Mouse (Mus musculus): ENCODE data around the gene Tnfaip2.

Gene Tnfaip2

DNA sequence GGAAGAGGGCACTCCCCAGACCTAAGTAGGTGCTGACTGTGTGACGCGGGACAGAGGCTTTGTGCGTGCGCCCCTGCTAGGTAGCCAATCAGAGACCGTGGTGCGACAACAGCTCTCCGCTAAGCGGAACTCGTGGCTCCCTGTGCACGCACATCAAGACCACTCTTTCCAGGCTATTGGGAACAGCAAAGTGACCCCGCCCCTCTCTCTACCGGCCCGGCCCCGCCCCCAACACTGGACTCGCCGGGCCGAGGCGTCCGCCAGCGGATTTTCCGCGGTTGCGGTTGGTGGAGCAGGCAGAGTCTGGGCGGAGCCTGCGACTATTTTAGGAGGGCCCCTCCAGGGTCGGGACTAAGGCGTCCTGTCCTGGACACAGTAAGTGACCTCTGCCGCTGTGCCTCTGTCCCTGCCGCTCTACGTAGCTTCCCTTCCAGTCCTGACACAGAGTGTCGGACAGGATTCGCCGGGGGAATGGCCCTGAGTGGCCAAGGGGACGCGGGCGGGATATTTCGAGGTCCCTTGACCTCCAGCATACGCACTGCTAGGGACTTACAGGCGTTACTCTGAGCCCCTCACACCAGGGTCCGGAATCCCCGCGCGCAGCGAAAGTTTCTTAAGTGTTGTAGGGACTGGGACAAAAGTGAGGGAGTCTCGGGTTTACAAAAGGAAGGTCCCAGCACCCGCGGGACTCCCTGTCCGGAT lies at the start of gene Tnfaip2:
TSS of gene Tnfaip2 (plus strand) at position 161 of the 702 bp plus-strand sequence.
- no peak for DNase-seq (ENCODE audit: low spot score)

DNA sequence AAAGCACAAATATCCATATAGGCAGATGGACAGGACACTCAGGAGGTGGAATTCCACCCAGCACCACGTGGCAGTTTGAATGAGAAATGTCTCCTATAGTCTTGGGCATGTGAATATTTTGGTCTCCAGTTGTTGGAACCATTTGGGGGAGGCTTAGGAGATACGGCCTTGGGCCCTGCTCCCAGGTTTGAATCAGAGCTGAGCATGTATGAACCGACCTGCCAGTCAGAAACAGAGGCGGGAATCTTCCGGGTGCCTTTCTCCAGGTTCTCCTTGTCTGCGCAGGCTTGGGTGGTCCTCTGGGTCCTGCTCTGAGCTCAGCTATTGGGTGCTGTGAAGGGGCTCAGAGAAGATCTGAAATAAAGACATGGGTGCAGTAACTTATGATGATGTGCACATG lies 48.3 kb upstream of the Tnfaip2 start:
- DNase-seq (ENCODE audit: low spot score), result no peak

DNA sequence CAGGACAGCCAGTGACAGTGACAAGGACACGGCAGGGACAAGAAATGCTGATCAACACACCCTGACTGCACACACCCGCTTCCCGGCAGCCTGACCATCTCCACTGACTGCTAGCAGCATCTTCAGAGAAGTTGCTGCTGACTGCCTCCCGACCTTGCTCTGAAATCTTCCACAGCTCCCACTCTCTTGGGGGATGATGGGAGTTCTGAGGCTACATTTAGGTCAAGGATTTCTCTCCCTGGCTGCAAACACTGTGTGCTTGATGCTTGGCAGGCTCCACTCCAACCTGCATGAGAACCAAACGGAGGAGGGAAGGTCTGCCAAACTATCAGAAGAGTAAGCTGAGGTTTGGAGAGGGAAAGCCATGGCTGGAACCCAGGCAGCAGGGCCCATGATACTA lies 45.3 kb upstream of the Tnfaip2 start:
- DNase-seq (ENCODE audit: low spot score), result no peak

DNA sequence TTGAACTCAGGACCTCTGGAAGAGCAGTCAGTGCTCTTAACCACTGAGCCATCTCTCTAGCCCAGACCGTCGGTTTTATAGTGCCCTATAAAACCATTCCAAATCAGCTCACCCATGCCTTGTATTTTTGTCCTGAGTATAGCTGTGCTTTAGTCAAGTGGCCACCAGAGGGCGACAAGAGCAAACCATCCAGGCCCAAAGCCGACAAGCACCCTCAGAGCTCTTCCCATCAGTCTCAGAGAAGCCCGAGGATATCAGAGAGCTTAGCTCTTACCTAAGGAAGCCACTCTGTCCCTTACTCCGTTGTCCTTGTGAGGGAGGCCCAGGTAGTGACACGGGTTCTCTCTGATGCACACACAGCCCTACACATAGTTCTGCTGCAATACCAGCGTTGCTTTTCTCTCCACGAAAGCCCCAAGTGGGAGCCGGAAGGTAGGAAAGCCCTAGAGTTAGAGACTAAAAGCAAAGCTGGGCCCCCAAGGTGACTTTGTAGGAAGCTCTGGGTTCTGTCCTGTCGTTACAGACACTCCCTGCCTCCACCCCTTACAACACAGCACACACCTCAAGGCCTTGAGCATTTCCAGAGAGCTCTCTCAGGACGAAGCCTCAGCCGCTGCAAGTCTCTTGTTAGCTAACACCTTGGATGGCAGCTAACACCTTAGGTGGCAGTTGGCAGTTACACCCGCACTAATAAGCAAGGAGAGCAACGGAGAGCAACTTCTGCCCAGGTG lies 40.6 kb upstream of the Tnfaip2 start:
- DNase-seq (ENCODE audit: low spot score), result peak; percentile 68

DNA sequence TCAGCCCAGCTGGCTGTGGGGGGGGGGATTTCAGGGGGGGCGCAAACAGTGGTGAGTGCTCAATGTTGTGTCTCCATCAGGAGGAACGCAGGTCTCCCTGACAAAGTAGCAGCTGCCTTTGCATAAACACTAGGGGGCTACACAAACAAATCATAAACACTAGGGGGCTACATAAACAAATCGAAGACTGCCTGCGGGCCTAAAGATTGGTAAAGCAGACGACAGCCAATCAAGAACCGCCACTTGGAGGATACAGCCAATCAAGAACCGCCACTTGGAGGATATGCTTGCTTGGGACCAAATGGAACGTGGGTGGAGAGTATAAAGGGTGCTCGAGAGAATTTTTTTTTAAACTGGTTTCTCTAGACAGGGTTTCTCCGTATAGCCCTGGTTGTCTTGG lies 37.4 kb upstream of the Tnfaip2 start:
- no peak for DNase-seq (ENCODE audit: low spot score)

DNA sequence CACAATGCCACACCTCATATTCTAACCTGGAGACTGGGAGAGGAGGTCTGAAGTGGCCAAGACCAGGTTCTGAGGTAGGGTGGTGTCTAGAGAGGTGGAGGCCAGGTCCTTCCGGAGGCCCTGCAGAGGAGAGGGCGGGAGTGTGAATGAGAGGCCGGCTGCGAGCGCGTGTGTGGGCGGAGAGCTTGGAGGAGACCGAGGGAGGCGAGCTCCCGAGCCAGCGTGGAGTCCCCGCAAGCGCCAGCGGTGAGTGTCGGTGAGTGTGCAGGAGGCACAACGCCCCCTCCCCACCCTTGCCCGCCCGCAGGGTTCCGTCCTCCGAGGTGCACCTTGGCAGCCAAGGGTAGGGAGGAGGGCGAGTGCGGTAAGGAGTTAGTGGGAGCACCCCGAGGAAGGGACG lies 35.6 kb upstream of the Tnfaip2 start, which contains the start of gene Lbhd2:
TSS of gene Lbhd2 (plus strand) at position 188 of the 400 bp plus-strand sequence.
- no peak for DNase-seq (ENCODE audit: low spot score)

DNA sequence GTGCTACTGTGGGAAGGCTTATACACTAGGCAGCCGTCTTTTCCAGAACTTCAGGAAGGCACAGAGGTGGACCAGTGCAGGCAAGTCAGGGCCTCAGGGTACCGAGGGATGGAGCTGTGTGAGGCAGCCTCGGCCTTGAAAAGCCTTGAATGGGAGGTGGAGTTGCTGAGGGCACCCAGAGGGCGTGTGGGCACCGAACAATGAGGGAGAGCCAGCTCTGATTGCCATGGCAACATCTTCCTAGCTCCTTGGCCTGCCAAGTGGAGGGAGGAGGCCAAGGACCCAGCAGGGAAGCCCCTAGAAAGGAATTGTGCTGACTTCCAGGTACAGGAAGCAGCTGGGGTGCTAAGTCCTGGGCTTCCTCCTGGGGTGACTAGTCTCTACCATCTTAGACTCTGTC lies 32.7 kb upstream of the Tnfaip2 start:
- no peak for DNase-seq (ENCODE audit: low spot score)

DNA sequence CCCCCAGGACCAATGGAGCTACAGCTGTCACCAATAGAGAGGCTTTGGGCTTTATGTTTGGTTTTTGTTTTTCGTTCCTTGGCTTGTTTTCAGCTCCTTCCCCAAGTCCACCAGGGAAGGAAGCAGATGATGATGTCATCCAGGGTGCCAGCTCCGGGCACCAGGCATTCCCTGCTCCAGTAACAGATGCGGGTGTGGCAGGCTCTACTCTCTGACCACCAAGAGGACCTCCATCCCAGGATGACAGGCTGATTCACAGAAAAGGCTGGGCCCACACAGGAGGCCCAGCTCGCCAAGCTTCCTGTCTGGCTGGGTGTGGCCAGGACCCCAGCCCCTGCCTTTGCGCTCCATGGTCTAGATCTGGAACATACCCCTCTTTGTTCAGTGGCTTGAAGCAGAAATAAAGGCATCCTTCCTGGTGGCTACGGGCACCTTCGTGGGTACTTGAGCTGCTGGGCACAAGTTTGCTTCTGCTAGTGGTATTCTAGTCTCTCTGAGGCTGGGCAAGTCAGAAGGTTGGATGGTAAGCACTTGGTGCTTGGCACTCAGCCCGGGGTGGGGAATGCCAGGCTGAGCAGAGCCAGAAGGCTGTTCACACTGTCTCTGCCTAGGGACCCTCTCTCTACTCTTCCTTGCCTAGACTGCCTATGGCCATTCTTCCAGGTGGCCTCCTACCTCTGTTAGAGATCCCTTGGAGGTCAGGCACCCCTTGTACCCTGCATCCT lies 30.5 kb upstream of the Tnfaip2 start:
- DNase-seq (ENCODE audit: low spot score), result no peak

DNA sequence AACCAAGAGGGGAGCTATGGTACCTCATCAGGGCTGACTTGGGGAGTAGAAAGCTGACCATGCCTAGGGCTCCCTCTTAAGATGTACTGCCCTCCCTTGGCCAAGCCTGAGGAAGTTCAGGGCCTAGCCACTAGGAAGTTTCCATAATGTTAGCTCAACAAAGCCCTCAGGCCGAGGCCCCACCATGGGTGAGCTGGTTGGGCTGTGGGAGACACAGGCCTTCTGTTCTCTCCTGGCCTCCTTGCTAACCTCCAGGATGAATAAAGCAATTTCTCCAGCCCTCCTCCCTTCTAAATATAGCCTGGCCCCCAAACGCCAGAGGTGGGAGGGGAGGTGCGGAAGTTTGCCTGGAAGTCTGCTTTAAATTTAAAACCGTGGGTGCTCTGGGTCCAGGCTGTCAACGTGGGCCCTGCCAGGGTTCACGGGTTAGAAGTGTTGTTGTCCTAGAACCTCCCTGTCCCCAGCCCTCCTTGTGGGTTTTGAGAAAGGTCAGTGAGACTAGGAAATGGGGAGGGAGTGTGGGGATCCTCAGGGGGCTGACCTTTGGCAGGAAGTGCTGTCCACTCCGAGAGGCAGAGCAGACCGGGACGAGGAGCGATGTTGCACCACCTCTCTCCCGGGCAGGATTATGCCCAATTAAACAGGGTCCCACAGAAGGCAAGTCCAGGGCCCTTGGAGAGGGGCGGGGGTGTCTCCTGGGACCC lies 29.5 kb upstream of the Tnfaip2 start:
- no peak for DNase-seq (ENCODE audit: low spot score)

DNA sequence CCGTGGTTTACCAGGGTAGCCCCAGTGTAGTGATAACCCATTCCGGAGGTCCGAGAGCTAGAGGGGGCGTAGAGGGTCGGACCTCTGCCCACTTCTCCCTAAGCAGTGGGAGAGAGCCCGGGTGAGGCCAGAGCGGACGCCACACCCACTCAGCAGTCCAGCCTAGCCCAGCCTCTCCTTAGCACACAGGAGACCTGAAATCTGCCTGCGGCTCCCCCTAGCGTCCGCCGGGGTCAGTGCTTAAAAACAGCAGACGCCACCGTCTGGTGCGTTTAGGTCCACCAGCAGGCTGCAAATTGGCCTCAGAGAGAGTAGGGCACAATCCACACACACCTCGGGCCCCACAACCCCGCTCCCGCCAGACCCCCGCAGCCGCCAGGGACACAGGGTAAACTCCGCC lies 29.0 kb upstream of the Tnfaip2 start:
- DNase-seq (ENCODE audit: low spot score), result peak; percentile 89

DNA sequence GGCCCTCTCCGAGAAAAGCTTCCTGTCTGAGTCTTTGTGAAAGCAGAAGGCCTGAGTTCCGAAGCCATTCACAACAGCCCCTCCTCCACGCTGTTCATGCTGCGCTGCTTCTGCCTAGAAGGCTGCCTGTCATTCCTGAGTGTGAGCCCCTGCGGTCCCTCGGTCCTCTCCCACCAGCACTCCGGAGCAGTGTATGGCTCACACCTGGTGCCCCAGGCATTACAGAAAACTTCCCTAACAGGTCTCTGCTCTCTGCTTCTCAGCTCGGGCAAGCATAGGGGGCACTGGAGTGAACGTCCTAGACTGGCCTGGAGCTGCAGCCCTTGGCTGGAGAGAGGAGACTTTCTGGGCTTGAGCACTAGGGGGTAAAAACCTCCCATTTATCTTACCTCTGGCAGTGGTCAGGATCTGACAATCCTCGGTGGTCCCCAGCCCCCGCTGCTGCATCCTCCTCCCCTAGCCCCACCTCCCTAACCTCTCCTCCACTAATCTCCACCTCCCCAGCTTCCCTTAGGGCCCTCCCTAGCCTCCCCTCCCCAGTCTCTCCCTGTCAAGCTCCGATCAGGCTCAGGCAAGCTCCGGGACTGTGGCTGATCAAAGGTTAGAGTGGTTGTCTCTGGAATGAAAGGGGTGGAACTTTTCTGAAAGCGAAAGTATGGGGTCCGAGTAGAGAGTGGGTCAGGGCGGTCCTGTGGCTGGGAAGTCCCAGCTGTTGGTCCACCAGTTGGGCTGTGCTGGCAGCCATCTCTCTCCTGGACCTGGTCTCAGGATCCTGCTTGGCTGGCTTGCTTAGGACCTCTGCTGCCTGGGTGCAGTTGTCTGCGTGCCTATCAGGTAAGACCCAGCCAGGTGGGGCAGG lies 25.1 kb upstream of the Tnfaip2 start, which contains the start of gene Exoc3l4:
TSS of gene Exoc3l4 (plus strand) at position 97 of the 859 bp plus-strand sequence.
- no peak for DNase-seq (ENCODE audit: low spot score)

DNA sequence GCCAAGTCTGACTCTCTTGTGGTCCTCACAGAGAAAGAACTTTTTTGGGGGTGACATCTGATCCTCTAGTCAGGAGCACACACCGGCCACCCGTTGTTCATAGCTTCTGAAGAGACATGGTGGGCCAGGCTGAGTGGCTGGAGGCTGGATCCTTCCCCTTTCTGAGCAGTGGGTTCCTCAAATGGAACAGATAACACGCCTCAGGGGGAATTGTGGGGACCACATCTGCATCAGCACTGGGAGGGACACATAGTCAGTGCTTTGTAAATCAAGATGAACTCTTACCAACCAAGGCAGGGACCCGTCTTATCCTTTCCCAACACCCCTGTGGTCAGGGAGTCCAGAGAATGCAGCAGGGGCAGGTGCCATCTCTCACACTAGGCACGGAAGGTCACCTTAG lies 22.4 kb upstream of the Tnfaip2 start:
- DNase-seq (ENCODE audit: low spot score), result no peak

DNA sequence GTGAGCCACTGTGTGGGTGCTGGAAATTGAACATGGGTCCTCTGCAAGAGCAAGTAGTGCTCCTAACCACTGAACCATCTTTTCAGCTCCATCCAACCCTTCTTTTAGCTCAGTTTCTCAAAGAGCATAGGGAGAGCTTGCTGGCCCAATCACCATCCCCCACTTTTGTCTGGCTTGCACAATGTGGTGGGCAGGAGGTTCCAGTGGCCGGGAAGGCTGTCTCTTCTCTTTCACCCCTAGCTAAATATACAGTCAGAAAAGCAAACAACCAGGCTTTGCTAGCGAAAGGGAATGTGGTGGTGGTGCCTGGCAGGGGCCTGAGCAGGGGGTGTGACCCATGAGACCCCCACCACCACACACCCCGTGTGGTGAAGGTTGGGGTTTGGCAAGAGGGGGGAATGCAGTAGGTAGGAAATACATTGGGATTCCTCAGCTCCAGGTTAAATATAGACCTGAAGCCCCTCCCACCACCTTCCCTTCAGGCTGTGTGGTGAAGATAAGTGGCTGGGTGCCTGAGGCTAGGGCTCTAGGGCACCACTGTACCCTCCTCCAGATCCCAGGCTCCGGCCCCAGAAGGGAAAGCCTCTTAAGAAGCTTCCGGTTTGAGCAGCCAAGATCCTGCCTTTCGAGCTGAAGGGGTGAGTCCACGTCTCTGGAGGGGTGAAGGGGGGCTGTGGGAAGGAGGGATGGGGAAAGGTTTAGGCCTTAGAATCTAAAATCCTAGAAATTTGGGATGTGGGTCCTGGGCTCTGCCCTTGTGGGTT lies 21.1 kb upstream of the Tnfaip2 start:
- no peak for DNase-seq (ENCODE audit: low spot score)

DNA sequence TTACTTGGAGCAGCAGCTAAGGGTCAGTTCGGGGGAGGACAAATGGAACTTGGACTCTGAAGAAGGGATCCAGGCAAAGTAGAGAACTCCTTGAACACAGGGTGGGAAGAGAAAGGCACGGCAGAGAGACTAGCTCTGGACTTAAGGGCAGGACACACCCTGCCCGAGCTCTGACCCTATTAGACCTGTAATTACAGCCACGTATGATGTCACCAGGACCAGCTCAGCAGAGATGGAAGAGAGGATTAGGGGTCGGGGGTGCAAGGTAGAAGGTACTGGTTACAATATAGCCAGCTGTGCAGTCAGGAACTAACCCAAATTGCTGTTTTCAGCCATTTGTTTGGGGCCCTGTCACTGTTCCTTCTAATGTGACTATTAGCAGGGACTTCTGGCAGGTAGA lies 19.4 kb upstream of the Tnfaip2 start:
- no peak for DNase-seq (ENCODE audit: low spot score)

DNA sequence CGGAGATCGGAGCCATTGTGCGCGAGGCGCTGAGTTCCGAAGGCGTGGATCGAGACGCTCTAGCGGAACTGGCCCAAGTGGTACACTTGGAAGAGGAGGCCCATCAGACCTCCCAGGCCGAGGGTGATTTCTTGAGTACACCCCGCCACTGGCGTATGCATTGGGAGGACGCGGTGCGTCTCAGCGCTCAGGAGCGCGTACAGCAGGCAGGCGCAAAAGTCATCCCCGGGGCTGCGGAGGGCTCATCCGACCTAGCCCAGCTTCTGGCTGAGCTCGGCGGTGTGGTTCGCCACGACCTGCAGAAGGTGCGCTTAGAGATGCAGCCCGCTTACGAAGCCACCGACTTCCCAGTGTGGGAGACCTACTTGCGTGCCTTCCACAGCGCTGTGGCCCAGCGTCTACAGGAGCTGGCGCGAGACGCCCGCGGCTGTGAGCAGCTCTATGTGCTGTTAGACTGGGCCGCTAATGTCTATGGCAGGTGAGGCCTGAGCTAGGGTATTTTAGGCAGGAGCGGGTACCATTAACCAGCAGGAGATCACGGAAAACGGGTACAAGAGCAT lies 18.6 kb upstream of the Tnfaip2 start:
- DNase-seq (ENCODE audit: low spot score), result no peak

DNA sequence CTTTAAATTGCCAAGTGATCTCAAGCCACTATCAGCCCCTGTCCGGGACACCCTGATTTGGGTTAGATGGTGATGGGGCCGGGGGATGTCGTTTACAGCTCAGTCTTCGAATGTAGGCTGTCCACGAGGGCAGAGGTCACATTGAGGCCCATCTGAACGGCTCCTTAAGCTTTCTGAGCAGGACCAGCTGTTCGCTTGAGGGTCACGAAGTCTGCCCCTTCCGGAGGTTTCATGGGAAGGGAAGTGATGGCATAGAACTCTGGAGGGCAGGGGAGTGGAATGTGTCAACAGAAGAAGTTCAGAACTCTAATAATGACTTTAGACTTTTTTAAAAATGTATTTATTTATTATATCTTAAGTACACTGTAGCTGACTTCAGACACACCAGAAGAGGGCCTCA lies 17.7 kb upstream of the Tnfaip2 start:
- DNase-seq (ENCODE audit: low spot score), result no peak

DNA sequence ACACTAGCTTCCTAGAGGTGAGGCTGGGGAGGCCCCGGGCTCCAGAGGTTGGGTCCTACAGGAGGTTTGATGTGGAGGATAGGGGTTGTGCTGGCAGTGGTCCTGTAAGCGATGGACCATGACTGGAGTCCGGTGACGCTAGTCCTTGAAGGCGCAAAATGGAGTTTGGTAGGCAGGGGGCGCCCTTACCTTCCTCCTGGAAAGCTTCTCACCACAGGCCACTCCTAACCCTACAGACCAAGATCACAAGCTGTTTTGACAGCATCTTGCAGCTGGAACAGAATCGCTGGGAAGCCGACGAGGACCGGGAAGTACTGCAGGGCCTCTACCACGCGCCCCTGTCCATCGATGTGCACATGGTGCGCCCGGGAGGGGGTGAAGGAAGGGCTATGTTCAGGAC lies 17.0 kb upstream of the Tnfaip2 start:
- DNase-seq (ENCODE audit: low spot score), result peak; percentile 83

DNA sequence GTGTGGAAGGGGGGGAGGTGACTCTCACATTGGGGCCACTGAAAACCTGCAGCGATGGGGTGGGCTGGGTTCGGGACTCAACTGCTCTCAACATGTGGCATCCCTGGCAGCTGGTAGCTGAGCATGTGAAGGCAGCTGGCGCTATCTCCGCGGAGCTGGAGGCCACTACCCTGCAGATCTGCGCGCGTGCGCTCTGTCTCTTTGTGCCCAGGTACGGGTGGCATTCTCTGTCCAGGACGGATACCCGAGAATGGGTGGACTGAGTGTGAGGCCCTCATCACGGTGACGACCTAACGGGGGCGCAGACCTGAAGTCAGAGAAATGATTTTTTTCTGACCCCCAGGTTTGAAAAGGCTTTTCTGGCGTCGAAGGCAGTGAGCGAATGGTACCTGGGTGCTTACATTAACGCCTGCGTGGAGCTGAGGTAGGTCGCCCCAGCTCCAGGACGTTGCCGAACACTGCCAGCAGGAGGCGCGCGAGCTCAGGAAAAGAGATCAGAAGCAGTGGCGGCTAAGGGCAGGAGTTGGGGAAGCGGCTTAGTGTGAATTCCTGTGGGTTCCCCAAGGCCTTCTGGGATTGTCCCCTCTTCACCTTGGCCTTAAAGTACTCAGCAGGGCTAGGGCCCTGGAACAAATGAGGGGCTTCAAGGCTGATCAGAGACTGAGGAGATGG lies 16.3 kb upstream of the Tnfaip2 start:
- DNase-seq (ENCODE audit: low spot score), result peak; percentile 97

DNA sequence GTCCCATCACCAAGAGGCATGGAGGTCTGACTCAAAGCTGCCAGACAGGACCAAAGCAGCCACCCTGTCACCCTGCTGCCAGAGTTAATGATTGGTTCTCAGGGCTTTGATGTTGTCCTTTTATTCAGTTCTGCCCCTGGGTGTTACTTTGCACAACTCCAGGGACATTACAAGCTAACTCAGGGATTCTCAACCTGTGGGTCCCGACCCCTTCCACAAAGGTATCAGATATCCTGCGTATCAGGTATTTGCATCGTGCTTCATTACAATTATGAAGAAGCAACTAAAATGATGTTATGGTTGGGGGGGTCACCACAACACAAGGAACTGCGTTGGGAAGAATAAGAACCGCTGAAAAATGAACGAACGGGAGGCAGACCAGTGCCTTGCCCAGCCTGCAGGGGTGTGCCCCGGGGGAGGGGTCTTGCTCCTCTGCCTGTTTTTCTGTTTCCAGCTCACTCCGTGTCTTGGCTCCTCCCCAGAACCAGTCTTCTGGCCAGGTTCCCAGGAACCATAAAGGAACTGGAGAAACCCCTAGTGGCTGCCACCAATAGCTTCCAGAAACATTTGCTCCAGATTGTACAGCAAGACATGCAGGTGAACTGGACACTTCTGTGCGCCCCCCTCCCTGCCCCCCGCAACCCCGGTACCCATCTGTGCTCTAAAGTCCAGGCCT lies 14.7 kb upstream of the Tnfaip2 start:
- DNase-seq (ENCODE audit: low spot score), result no peak
